Mouse (Mus musculus) urinary bladder, adult 2 months (tissue): ENCODE data around the gene Meioc. TPM values are rescaled to one million over a fixed set of nuclear protein-coding genes. Genes with fewer than 3 reads are reported as not detected.

Source experiments
- DNase-seq: peaks from one replicate; pipeline ENCODE4 v3.0.0; 2022; ENCODE audit warnings: low spot score
- polyA plus RNA-seq: library from polyadenylated mRNA; depleted of rRNA; stranded (reverse); fragments of >200 nt; gene quantifications from 2 replicates; pipeline ENCODE4 v1.2.3, GENCODE M21; 2012; rRNA removed

Gene Meioc
- polyA plus RNA-seq, result 0.04 and 0.09 TPM in 2 replicates

- no peak for DNase-seq
These were observed at the start of gene Meioc for GRCm38 (mm10) chr11:102663416-102663815. Meioc (plus strand) TSS chr11:102663716.

- no peak for DNase-seq
These were observed 44.1 kb upstream of the Meioc start for GRCm38 (mm10) chr11:102619449-102619848.

- DNase-seq, result no peak
These were observed 39.4 kb upstream of the Meioc start for GRCm38 (mm10) chr11:102623876-102624789.

- DNase-seq, result no peak
These were observed 38.6 kb upstream of the Meioc start for GRCm38 (mm10) chr11:102624888-102625407.

GRCm38 (mm10) chr11:102627171-102627931, 36.2 kb upstream of the Meioc start:
- DNase-seq, result no peak

GRCm38 (mm10) chr11:102628529-102628928, 35.0 kb upstream of the Meioc start:
- no peak for DNase-seq

- no peak for DNase-seq
These were observed 34.1 kb upstream of the Meioc start for GRCm38 (mm10) chr11:102629375-102629774.

GRCm38 (mm10) chr11:102630731-102631130, 32.8 kb upstream of the Meioc start:
- no peak for DNase-seq

- no peak for DNase-seq
These were observed 32.3 kb upstream of the Meioc start for GRCm38 (mm10) chr11:102631203-102631602.

GRCm38 (mm10) chr11:102632725-102633124, 30.8 kb upstream of the Meioc start:
- no peak for DNase-seq

- no peak for DNase-seq
These were observed 30.1 kb upstream of the Meioc start for GRCm38 (mm10) chr11:102633379-102633778.

GRCm38 (mm10) chr11:102636887-102637286, 26.6 kb upstream of the Meioc start:
- DNase-seq, result no peak

GRCm38 (mm10) chr11:102643891-102644382, 19.6 kb upstream of the Meioc start:
- peak; percentile 44 for DNase-seq

GRCm38 (mm10) chr11:102646226-102646625, 17.3 kb upstream of the Meioc start:
- DNase-seq, result no peak

- no peak for DNase-seq
These were observed 15.6 kb upstream of the Meioc start for GRCm38 (mm10) chr11:102647885-102648284.

- DNase-seq, result peak; percentile 62
These were observed 12.1 kb upstream of the Meioc start for GRCm38 (mm10) chr11:102651381-102651780.

- DNase-seq, result no peak
These were observed 10.7 kb upstream of the Meioc start for GRCm38 (mm10) chr11:102652844-102653243.

GRCm38 (mm10) chr11:102655888-102656287, 7.6 kb upstream of the Meioc start:
- no peak for DNase-seq

GRCm38 (mm10) chr11:102656326-102656926, 7.1 kb upstream of the Meioc start:
- DNase-seq, result no peak

- DNase-seq, result no peak
These were observed 6.6 kb upstream of the Meioc start for GRCm38 (mm10) chr11:102656931-102657330.

GRCm38 (mm10) chr11:102665151-102665550, 1.6 kb downstream of the Meioc start:
- DNase-seq, result no peak
